Mouse (Mus musculus): Measurements from ENCODE around the gene Myrip. TPM values are rescaled to one million over a fixed set of nuclear protein-coding genes. Genes with fewer than 3 reads are reported as not detected.

Gene Myrip
- polyA plus RNA-seq, 1 experiment, result 47.7 TPM

GRCm38 (mm10) chr9:120428181-120428580 is 126.9 kb downstream of the Myrip start:
- H3K27ac ChIP-seq (ENCODE audit: insufficient read depth, low read length), result no peak overlapping the region
- H3K4me3 ChIP-seq (ENCODE audit: insufficient read depth, low read length), result no peak overlapping the region
- no peak for TF ChIP-seq POLR2A (IDR thresholded peaks at IDR 0.05; ENCODE audit: extremely low read depth, insufficient read depth, low read length)
- no peak for TF ChIP-seq CTCF (IDR thresholded peaks at IDR 0.05; ENCODE audit: extremely low read depth, insufficient read depth, low read length)
- no peaks in the 10 kb centered on the region for H3K4me1 ChIP-seq (ENCODE audit: control insufficient read depth, insufficient read depth, low read length)

DNA sequence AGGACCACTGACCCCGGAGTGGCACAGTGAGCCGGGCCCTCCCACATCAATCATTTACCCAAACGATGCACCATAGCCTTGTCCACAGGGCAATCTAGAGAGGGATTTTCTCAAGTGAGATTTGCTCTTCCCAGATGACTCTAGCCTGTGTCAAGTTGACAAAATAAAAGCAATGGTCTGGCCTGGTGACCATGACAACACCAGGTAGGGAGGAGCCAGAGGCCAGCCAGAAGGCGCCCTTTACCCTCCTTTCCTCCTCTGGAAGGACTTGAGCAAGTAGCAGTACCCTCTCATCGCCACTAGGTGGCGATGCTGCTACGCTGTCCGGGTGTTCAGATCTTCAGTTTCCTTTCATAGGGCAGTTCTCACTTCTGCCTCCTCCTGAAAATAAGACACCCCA is 132.4 kb downstream of the Myrip start:
- H3K4me1 ChIP-seq (ENCODE audit: control insufficient read depth, insufficient read depth, low read length), result no peaks in the 10 kb centered on the region
- peak; percentile 96 for TF ChIP-seq CTCF (IDR thresholded peaks at IDR 0.05; ENCODE audit: extremely low read depth, insufficient read depth, low read length)
- no peak for TF ChIP-seq POLR2A (IDR thresholded peaks at IDR 0.05; ENCODE audit: extremely low read depth, insufficient read depth, low read length)
- no peak overlapping the region for H3K4me3 ChIP-seq (ENCODE audit: insufficient read depth, low read length)
- H3K27ac ChIP-seq (ENCODE audit: insufficient read depth, low read length), result no peak overlapping the region

DNA sequence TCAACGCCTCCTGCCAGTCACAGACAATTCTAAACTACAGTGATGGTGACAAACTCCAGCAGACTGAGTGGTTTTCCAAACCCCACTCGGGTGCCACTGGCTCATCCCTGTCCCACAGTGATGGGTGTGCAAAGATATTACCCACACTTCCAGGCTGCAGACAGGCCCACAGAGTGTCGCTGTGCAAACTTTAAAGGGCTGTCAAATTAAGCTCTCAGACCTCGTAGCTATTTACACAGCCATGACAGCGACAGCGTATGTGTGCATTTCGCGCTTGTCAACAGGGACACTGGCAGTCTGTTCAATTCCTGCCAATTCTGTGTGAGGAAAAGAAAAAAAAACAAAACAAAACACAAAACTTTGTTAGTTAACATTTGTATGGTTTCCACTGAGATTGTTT is 134.5 kb downstream of the Myrip start:
- TF ChIP-seq CTCF (IDR thresholded peaks at IDR 0.05; ENCODE audit: extremely low read depth, insufficient read depth, low read length) (no peak), POLR2A (IDR thresholded peaks at IDR 0.05; ENCODE audit: extremely low read depth, insufficient read depth, low read length) (no peak)
- Histone ChIP-seq H3K27ac (ENCODE audit: insufficient read depth, low read length) (no peak overlapping the region), H3K4me3 (ENCODE audit: insufficient read depth, low read length) (no peak overlapping the region), H3K4me1 (ENCODE audit: control insufficient read depth, insufficient read depth, low read length) (0 out of 2 replicates have a peak, but pooled peaks cover 1% of the 10 kb centered on the region)

GRCm38 (mm10) chr9:120436854-120437253 is 135.5 kb downstream of the Myrip start:
- 0 out of 2 replicates have a peak, but pooled peaks cover 1% of the 10 kb centered on the region for H3K4me1 ChIP-seq (ENCODE audit: control insufficient read depth, insufficient read depth, low read length)
- H3K27ac ChIP-seq (ENCODE audit: insufficient read depth, low read length), result no peak overlapping the region
- TF ChIP-seq POLR2A (IDR thresholded peaks at IDR 0.05; ENCODE audit: extremely low read depth, insufficient read depth, low read length) (no peak), CTCF (IDR thresholded peaks at IDR 0.05; ENCODE audit: extremely low read depth, insufficient read depth, low read length) (no peak)
- no peak overlapping the region for H3K4me3 ChIP-seq (ENCODE audit: insufficient read depth, low read length)

DNA sequence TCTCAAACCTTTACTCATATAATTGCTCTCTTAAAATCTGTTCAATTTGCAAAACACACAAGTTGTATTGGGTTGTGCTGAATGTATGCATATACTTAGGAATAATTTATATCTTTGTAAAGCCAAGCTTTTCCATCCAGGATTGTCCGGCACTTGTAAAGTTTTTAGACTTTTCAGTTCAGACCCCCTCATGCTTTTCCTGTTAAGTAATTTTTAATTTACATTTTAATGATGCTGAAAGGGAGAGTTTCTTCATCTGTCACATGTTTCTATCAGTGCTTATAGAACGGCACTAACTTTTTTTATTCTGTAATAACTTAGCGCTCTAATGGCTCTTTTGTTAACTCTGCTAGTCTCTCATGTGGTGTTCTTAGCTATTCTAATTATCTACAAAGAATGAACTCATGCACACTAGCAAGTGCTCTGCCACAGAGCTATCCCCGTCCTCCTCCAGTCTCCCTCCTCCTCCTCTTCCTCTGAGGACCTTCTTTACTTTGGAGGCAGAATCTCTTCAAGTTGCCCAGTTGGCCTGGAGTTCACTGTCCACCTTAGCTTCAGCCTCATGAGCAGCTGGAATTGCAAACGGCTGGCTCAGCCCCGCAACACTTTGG is 136.1 kb downstream of the Myrip start:
- H3K27ac ChIP-seq (ENCODE audit: insufficient read depth, low read length), result no peak overlapping the region
- TF ChIP-seq CTCF (IDR thresholded peaks at IDR 0.05; ENCODE audit: extremely low read depth, insufficient read depth, low read length) (no peak), POLR2A (IDR thresholded peaks at IDR 0.05; ENCODE audit: extremely low read depth, insufficient read depth, low read length) (no peak)

GRCm38 (mm10) chr9:120438350-120438749 is 137.0 kb downstream of the Myrip start:
- Histone ChIP-seq H3K4me1 (ENCODE audit: control insufficient read depth, insufficient read depth, low read length) (0 out of 2 replicates have a peak, but pooled peaks cover 1% of the 10 kb centered on the region), H3K27ac (ENCODE audit: insufficient read depth, low read length) (no peak overlapping the region), H3K4me3 (ENCODE audit: insufficient read depth, low read length) (no peak overlapping the region)
- TF ChIP-seq CTCF (IDR thresholded peaks at IDR 0.05; ENCODE audit: extremely low read depth, insufficient read depth, low read length) (no peak), POLR2A (IDR thresholded peaks at IDR 0.05; ENCODE audit: extremely low read depth, insufficient read depth, low read length) (no peak)

More for the DNA sequence above, 136.1 kb downstream of the Myrip start:
- Histone ChIP-seq H3K4me1 (ENCODE audit: control insufficient read depth, insufficient read depth, low read length) (0 out of 2 replicates have a peak, but pooled peaks cover 1% of the 10 kb centered on the region), H3K4me3 (ENCODE audit: insufficient read depth, low read length) (no peak overlapping the region)

GRCm38 (mm10) chr9:120438781-120439180 is 137.5 kb downstream of the Myrip start:
- no peak for TF ChIP-seq CTCF (IDR thresholded peaks at IDR 0.05; ENCODE audit: extremely low read depth, insufficient read depth, low read length)
- no peak for TF ChIP-seq POLR2A (IDR thresholded peaks at IDR 0.05; ENCODE audit: extremely low read depth, insufficient read depth, low read length)
- no peak overlapping the region for H3K27ac ChIP-seq (ENCODE audit: insufficient read depth, low read length)
- H3K4me3 ChIP-seq (ENCODE audit: insufficient read depth, low read length), result no peak overlapping the region
- 0 out of 2 replicates have a peak, but pooled peaks cover 1% of the 10 kb centered on the region for H3K4me1 ChIP-seq (ENCODE audit: control insufficient read depth, insufficient read depth, low read length)

- TF ChIP-seq CTCF (IDR thresholded peaks at IDR 0.05; ENCODE audit: extremely low read depth, insufficient read depth, low read length), result no peak
- no peak for TF ChIP-seq POLR2A (IDR thresholded peaks at IDR 0.05; ENCODE audit: extremely low read depth, insufficient read depth, low read length)
- Histone ChIP-seq H3K4me1 (ENCODE audit: control insufficient read depth, insufficient read depth, low read length) (peaks cover under 1% of the 10 kb centered on the region; the same call in 1 of the 2 replicates), H3K4me3 (ENCODE audit: insufficient read depth, low read length) (no peak overlapping the region), H3K27ac (ENCODE audit: insufficient read depth, low read length) (no peak overlapping the region)
Measured at GRCm38 (mm10) chr9:120444642-120445041, 143.3 kb downstream of the Myrip start.

- Histone ChIP-seq H3K27ac (ENCODE audit: insufficient read depth, low read length) (no peak overlapping the region), H3K4me3 (ENCODE audit: insufficient read depth, low read length) (no peak overlapping the region), H3K4me1 (ENCODE audit: control insufficient read depth, insufficient read depth, low read length) (no peaks in the 10 kb centered on the region; the same call in 1 of the 2 replicates)
- TF ChIP-seq CTCF (IDR thresholded peaks at IDR 0.05; ENCODE audit: extremely low read depth, insufficient read depth, low read length), result no peak
- TF ChIP-seq POLR2A (IDR thresholded peaks at IDR 0.05; ENCODE audit: extremely low read depth, insufficient read depth, low read length), result no peak
Measured at GRCm38 (mm10) chr9:120449696-120450329, 148.5 kb downstream of the Myrip start.

Data from cortical plate, adult 2 months (tissue).